Mouse (Mus musculus): Measurements from ENCODE around the gene Cckbr. TPM values are rescaled to one million over a fixed set of nuclear protein-coding genes. Genes with fewer than 3 reads are reported as not detected.

Gene Cckbr
- polyA plus RNA-seq, 2 experiments from 2014 or later: not detected

- no peak for ATAC-seq
Measured at GRCm38 (mm10) chr7:105498854-105499492, 73.4 kb downstream of the Cckbr start.

- no peak for ATAC-seq
Measured at GRCm38 (mm10) chr7:105499676-105500075, 74.1 kb downstream of the Cckbr start.

DNA sequence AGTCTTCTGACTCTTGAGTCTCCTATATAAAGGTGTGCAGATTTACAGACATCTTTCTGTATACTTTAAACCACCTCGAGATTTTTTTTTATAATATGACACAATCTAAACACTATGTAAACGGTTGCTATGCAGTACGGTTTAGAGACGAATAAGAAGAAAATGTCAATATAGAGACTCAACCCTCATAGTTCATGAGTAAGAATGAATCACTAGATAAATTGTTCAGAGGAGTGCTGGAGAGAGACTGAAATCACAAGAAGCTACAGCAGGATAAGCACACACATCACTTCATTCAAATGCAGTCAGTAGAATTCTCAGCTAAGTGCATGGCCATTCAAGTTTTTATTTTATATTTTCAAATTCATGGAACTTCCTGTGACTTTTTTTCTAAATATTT is 76.5 kb downstream of the Cckbr start:
- ATAC-seq: no peak

- no peak for ATAC-seq
Measured at GRCm38 (mm10) chr7:105507257-105507656, 81.7 kb downstream of the Cckbr start.

DNA sequence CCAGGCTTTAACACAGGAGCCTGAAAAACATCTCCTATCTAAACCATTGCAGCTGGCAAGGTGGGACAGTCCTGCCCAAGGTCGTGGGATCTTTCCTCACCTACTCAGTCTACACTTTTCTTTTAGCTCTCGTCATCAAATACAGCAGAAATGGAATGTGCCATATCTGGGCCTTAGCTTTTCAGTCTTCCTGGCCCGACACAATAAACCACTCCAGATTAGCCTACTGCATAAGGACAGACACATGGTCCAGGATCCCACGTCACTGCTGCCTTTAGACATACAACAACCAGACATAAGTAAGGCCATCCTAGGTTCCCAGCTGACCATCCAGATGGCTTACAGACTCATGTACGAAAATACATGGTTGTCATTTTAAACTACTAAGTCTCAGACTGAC is 84.6 kb downstream of the Cckbr start:
- ATAC-seq: no peak

DNA sequence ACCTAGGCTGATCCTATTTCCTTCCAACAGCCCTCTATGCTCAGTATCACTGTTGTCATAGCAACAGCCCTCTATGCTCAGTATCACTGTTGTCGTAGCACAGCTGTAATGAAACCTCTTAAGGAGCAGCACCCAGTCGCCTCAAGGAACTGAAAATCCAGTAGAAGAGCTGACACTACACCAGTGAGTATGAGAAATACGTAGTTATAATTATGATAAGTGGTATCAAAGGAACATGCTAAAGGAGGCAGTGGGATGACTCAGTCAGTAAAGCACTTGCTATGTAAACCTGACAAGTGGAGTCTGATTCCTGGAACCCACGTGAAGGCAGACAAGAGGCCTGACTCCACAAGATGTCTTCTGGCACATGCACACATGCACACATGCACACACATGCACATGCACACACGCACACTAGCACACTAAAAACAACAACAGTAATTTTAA is 88.3 kb downstream of the Cckbr start:
- ATAC-seq: no peak

GRCm38 (mm10) chr7:105514561-105514960 is 89.0 kb downstream of the Cckbr start:
- ATAC-seq: no peak

DNA sequence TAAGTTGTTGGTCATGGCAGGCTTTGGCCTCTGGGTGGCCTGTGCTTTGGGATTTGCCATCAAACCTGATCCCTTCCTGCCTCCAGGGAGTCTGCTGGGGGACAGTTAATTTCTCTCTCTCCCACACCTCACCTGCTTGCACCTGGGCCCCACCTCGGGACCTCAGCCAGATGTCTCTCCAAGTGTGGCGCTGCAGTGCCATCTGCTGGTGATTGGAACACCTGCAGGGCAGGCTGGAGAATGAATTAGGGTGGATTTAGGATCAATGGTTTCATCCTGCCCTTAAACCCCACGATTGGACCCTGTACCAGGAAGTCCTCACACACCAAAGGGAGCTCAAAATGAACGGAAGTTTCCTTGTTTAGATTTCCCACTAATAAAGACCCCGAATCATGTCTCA is 89.6 kb downstream of the Cckbr start:
- ATAC-seq: peak; percentile 52

GRCm38 (mm10) chr7:105516669-105517360 is 91.3 kb downstream of the Cckbr start:
- no peak for ATAC-seq

- ATAC-seq: no peak
Measured at GRCm38 (mm10) chr7:105519336-105519735, 93.8 kb downstream of the Cckbr start.

DNA sequence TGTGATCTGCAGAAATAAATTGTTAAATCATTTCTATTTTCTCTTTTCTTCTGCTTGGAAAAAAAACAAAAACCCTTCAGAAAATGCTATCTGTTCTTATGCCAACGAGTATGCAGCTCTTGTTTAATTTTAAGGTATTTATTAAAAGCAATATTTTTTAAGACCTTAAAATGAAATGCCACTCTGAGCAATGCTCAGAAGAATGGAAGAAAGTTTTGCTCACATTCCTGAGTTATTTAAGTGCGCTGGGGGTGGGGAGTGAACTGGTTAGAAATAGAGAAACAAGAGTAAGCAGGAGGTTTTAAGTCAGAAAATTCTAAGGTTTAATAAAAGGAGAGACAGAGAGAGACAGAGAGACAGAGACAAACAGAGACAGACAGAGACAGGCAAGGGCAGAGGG is 94.2 kb downstream of the Cckbr start:
- no peak for ATAC-seq

DNA sequence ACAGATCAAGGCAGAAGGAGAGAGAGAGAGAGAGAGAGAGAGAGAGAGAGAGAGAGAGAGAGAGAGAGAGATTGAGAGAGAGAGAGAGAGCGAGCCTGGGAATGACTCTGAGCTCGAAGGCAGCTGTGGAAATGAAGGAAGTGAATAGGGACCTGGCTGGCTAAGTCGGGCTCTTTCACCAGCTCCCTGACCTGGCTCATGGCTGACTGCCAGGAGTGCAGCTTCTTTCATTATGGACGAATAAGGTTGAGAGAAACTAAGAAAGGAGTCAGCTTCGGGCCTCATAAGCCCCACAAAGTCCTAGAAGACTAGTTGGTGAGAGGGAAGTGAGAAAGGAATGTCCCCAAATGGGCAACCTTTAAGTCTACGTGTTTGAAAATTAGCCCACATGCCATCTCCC is 94.7 kb downstream of the Cckbr start:
- no peak for ATAC-seq

Other genes with a start within 250 kb of the Cckbr start
- gene Olfr685, start 239.7 kb upstream of the Cckbr start, polyA plus RNA-seq (2017; shearing (Covaris generic)): not detected
- gene Olfr686, start 218.2 kb upstream of the Cckbr start, polyA plus RNA-seq (2017; shearing (Covaris generic)): not detected
- gene Olfr688, start 137.6 kb upstream of the Cckbr start, polyA plus RNA-seq (2017; shearing (Covaris generic)): not detected
- not detected for gene Olfr689, start 114.6 kb upstream of the Cckbr start, polyA plus RNA-seq (2017; shearing (Covaris generic))
- gene Olfr690, start 91.6 kb upstream of the Cckbr start, polyA plus RNA-seq (2017; shearing (Covaris generic)): not detected
- gene Olfr691, start 83.5 kb upstream of the Cckbr start, polyA plus RNA-seq (2017; shearing (Covaris generic)): under 1 TPM in 1 of 2 experiments, not detected in 1; 0.28 TPM
- not detected for gene Olfr692, start 57.5 kb upstream of the Cckbr start, polyA plus RNA-seq (2017; shearing (Covaris generic))
- gene Gm5901, start 50.7 kb upstream of the Cckbr start, polyA plus RNA-seq (2017; shearing (Covaris generic)): not detected
- gene Fam160a2, start 25.7 kb upstream of the Cckbr start, polyA plus RNA-seq (2017; shearing (Covaris generic)): 10 to 100 TPM; 14.6 to 15.8 TPM
- not detected for gene Cnga4, start 21.2 kb upstream of the Cckbr start, polyA plus RNA-seq (2017; shearing (Covaris generic))
- gene Cavin3, start 56.6 kb downstream of the Cckbr start, polyA plus RNA-seq (2017; shearing (Covaris generic)): not detected
- gene Smpd1, start 128.6 kb downstream of the Cckbr start, polyA plus RNA-seq (2017; shearing (Covaris generic)): 10 to 100 TPM; 20.4 to 25.0 TPM
- 1 to 10 TPM; 3.5 to 4.2 TPM for gene Apbb1, start 155.9 kb downstream of the Cckbr start, polyA plus RNA-seq (2017; shearing (Covaris generic))
- gene Hpx, start 174.4 kb downstream of the Cckbr start, polyA plus RNA-seq (2017; shearing (Covaris generic)): not detected
- gene Trim3, start 207.8 kb downstream of the Cckbr start, polyA plus RNA-seq (2017; shearing (Covaris generic)): 1 to 10 TPM; 1.9 to 2.5 TPM
- 100 to 1,000 TPM; 214 to 228 TPM for gene Timm10b, start 214.3 kb downstream of the Cckbr start, polyA plus RNA-seq (2017; shearing (Covaris generic))
- 10 to 100 TPM; 12.4 to 13.6 TPM for gene Arfip2, start 214.7 kb downstream of the Cckbr start, polyA plus RNA-seq (2017; shearing (Covaris generic))
- gene Gm45799, start 214.8 kb downstream of the Cckbr start, polyA plus RNA-seq (2017; shearing (Covaris generic)): 1 to 10 TPM; 3.1 to 5.4 TPM
- gene Dnhd1, start 225.1 kb downstream of the Cckbr start, polyA plus RNA-seq (2017; shearing (Covaris generic)): 1 to 10 TPM in 1 of 2 experiments, under 1 TPM in 1; 0.98 to 1.1 TPM